Mouse (Mus musculus) megakaryocyte progenitor cell, adult 5-6 weeks (primary cell): ENCODE data around the gene Gm20388. TPM values are rescaled to one million over a fixed set of nuclear protein-coding genes. Genes with fewer than 3 reads are reported as not detected.
A peak's percentile ranks its signal among the peaks of the same experiment; 100 is the strongest.

Source experiments
- ATAC-seq: replicated peaks from 2 replicates; pipeline ENCODE4 v1.8.0; 2016; ENCODE audit warnings: mild to moderate bottlenecking, moderate TSS enrichment, inconsistent platforms; ENCODE audit not compliant: poor library complexity
- total RNA-seq, 2 experiments: library from RNA; stranded (forward) in 1 of 2; stranded (reverse) in 1 of 2; fragments of 157-497, 149-512 nt in 1 of 2; fragments of 200-1000 nt in 1 of 2; gene quantifications; 2 replicates each; pipeline versions ENCODE4 v1.2.3 to v1.2.4; 2015 to 2017

Gm20388 gene
- total RNA-seq, 2 experiments from 2014 or later = 18.6 TPM; not detected in 1

DNA sequence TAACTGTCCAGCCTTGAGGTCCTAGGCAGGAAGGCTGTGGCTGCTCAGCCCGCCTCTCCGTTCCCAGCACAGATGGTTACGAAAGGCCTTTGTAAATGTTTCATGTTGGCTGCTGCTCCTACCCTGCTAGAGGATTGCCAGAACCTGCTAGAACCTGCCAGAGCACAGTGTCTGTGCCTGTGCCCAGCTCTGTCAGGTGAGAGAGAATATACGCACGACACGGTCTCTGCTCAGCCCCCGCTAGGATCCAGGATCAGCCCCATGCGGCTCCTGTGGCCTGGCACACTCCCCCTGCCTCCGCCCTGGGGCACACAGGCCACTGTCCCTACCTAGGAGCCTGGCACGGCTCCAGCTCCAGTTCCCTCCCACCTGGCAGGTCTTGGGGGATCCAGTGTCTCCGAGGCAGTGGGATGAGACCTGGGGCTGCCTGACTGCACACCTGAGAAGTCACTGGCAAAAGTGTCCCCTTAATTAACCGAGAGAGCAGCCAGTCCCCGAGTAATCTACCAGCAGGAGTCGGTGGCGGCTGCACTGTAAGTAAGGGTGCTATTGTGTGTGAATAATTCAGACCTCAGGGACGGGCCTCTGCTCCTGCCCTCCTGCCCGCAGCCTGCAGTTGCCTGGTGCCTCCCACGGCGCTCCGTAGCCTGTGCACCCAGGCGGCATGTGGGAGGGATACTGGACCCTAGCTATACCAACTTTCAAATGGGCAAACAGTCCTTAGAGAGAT lies 527.2 kb downstream of the Gm20388 start:
- ATAC-seq = no peak; the same call in 1 of the 2 replicates

DNA sequence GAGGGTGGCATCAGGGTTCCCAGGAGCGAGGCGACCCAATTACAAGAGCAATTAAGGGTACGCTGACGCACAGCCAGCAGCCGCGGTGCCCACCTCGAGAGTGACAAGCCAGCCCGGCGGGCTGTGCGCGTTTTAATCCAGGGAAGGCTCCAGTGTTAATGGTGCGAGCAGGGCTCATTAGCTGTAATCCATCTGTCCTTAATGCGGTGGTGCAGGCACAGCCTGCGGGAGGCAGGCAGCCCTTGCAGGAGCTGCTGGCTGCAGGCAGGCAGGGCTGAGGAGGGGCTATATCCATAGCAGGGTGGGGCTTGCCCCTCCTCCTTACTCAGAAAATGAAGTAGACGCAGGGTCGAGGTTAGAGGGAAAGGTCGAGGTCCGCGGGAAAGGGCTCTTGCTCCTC lies 528.7 kb downstream of the Gm20388 start:
- no peak for ATAC-seq

- no peak for ATAC-seq
These were observed 530.1 kb downstream of the Gm20388 start for GRCm38 (mm10) chr8:120440739-120441138.

DNA sequence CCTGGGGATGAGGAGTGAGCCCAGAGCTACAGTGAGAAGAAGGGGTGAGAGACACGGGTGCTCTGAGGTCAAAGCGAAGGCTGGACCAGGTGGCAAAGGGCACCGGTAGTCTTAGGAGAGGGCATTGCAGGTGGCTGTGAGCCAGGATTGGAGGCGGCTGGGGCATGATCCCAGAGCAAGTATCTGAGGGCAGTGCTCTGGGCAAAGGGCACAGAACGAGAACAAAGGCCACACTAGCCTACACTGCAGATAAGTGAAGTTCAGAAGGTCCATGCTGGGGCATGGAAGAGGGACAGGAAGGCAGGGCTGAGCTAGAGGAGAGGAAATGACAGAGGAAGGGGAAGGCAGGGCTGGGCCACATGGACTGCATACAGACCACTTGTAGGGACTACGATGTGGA lies 531.0 kb downstream of the Gm20388 start:
- no peak for ATAC-seq

- no peak for ATAC-seq
These were observed 531.8 kb downstream of the Gm20388 start for GRCm38 (mm10) chr8:120442306-120443003.

GRCm38 (mm10) chr8:120445249-120445648 lies 534.6 kb downstream of the Gm20388 start:
- peak; percentile 93 for ATAC-seq

GRCm38 (mm10) chr8:120448131-120448530 lies 537.5 kb downstream of the Gm20388 start:
- no peak for ATAC-seq

DNA sequence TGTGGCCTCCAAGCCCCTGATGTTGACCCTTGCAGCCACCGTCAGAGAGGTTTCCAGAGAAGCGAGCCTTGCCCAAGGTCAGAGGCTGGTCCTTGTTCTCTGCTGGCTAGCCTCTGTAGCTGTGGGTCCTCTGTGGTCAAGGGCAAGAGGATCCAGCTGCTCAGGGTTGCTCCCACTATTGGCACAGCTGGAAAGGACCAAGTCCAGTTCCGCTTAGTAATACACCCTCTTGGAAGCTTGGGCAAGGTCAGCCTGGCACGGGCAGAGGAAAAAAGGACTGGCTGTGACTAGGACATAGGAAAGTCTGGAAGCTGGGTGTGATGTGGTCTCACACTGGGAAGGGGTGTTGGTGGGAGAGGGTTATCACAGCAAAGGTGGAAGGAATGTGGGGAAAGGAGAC lies 538.5 kb downstream of the Gm20388 start:
- no peak for ATAC-seq

- no peak for ATAC-seq
These were observed 539.0 kb downstream of the Gm20388 start for GRCm38 (mm10) chr8:120449608-120450031.

DNA sequence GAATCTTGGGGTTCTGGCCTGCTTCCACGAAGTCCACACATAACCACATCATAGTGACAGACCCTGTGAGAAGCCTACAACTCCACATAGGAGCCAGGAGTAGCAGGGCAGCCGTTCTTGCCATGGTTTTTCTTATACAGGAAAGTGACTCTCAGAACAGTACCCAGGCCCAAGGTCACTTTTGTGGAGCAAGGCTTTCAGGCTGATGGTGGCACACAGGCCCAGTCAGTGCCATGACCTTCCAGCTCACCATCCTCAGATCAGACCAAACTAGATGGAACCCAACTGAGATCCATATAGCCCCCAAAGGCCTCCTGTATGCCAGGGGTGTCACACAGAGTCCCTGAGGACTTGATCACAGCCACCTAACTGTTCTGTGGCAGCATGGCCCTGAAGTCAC lies 541.5 kb downstream of the Gm20388 start:
- no peak for ATAC-seq

DNA sequence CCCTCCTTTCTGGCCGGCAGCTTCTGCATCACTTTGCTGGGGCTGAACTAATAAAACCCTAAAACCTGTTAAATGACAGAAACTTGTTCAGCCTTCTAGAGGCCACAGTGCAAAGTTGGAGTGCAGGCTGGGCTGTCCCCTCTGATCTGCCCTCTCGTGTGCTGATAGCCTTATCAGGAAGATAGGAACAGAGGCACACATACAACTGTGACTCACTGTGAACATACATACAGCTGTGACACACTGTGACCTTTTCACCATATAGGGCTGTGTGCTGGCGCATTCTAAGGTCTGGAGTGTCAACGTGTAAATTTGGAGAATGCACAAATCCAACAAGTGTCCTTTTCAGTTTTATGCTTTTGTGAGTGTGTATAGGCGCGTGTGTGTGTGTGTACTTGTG lies 543.8 kb downstream of the Gm20388 start:
- ATAC-seq = no peak

GRCm38 (mm10) chr8:120460375-120460774 lies 549.7 kb downstream of the Gm20388 start:
- ATAC-seq = no peak

GRCm38 (mm10) chr8:120462119-120462551 lies 551.5 kb downstream of the Gm20388 start:
- peak; percentile 76 for ATAC-seq

GRCm38 (mm10) chr8:120462611-120463010 lies 552.0 kb downstream of the Gm20388 start:
- ATAC-seq = no peak

- ATAC-seq = no peak
These were observed 553.4 kb downstream of the Gm20388 start for GRCm38 (mm10) chr8:120463918-120464584.

DNA sequence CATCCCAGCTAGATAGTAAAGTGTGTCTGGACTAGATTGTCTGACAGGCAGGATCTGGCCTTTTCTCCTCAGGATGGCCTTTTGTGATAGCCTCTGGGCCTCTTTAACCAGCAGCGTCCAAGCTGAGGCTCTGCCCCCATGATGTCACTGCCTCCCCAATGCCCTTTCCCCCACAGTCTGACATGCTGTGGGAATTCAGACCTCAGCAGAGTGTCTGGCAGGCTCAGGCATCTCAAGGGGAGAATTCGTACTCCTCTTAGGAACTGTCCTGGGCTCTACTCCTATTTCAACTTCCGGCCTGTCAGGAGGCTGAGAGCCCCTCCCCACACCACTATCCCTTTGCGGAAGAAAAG lies 553.9 kb downstream of the Gm20388 start:
- ATAC-seq = no peak

DNA sequence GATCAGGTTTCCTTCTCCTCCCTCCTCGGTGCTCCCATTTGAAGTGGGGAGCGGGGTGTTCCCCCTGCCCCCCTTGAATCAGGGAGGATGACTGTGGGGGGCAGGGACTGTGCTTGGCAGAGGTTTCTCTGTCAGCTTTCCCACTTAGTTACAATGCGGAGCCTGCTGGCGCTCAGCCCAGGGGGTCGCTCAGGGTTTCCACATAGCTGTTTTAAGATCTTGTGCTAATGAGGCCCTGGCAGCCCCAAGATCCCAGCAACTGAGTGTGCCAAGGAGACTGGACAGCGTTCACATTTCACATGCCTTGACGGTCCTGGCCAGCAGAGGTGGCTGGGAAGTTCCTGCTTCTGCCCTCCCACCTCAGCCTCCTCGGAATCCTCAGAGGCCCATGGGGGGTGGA lies 555.1 kb downstream of the Gm20388 start:
- ATAC-seq = no peak

GRCm38 (mm10) chr8:120466266-120466665 lies 555.6 kb downstream of the Gm20388 start:
- ATAC-seq = no peak

GRCm38 (mm10) chr8:120467598-120467997 lies 557.0 kb downstream of the Gm20388 start:
- no peak for ATAC-seq

GRCm38 (mm10) chr8:120470170-120470569 lies 559.5 kb downstream of the Gm20388 start:
- ATAC-seq = no peak

DNA sequence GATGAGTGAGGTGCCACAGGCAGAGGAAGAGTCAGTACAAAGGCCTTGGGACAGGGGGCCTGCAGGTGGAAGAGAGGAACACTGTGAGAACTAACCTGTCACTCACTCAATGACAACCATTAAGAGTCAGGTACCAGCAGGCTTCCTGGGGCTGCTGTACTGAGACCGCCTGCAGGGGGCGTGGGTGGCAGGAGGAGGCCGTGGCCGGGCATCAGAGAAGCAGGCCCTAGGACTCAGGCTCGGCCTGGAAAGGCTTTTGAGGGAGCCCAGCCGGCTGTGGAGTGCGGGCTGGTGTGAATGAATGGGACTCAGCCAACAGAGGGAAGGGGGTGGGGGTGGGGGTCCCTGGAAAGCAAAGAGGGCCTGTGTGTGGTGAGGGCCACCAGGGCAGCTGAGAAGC lies 560.5 kb downstream of the Gm20388 start:
- peak; percentile 35 for ATAC-seq

DNA sequence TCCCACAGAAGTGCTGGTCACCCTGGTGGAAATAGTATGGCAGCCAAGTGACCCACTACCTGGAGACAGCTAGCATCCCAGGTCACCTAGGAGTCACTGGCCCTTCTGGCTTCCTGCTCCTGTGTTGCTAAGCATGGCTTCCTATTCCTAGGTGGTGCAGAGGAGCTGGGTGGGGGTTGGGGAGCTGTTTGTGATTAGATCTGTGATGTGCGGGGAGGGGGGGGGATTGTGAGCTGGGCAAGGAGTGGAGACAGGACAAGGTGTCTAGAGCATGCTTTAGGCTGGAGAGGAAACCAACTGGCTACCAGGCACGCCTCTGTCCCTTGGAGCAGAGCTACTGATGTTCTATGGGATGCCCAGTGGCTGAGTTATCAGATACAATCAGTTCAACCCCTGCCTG lies 561.1 kb downstream of the Gm20388 start:
- no peak for ATAC-seq
